Comparison of ENCODE assay signal across 30 mouse cellular contexts in the genomic region with DNA sequence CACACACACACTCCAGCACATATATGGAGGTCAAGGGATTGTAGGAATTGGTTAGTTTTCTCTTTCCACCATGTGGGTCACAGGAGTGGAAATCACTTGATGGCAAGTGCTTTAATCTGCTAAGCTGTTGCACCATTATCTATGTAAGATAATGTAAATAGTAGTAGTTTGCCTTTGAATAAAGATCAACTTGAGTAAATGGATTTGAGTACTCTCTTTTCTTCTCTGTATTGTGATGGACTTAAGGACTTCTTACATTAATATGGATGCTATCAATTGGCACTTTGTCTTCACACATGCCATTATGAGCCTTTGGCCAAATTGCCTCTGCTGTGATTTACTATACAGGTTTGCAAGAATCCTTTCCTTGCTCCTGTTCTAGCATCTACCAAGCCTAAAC. TPM values are rescaled to one million over a fixed set of nuclear protein-coding genes. Genes with fewer than 3 reads are reported as not detected.
"Had no signal": no experiment of that assay in that cellular context is flagged by ENCODE, and none has a peak within 500 bp of the region (broad histone marks: within the 10 kb centered on the region; RNA-seq: fewer than 3 reads in every experiment).

No protein-coding gene starts in this region.

- DNase-seq: left cerebral cortex, postnatal 4 days; liver; liver, embryonic 13.5 days; liver, postnatal 0 days; lung, adult 18-20 months; lung, adult 2 months; lung, embryonic 14.5 days; lung, postnatal 14 days; lung, postnatal 36 days; lung, postnatal 4 days; midbrain, embryonic 14.5 days had no signal

- H3K4me3 ChIP-seq: limb, embryonic 10.5 days; limb, embryonic 12.5 days; limb, embryonic 13.5 days; limb, embryonic 15.5 days; liver, embryonic 12.5 days; liver, embryonic 13.5 days; liver, embryonic 15.5 days; lung, embryonic 15.5 days; megakaryocyte, embryonic 14.5 days; midbrain, embryonic 10.5 days; midbrain, embryonic 12.5 days; midbrain, embryonic 13.5 days; midbrain, embryonic 15.5 days; myocyte had no signal

- H3K9ac ChIP-seq: limb, embryonic 12.5 days; limb, embryonic 13.5 days; limb, embryonic 15.5 days; liver, embryonic 12.5 days; liver, embryonic 13.5 days; liver, embryonic 14.5 days; liver, embryonic 15.5 days; liver, postnatal 0 days; lung, embryonic 14.5 days; lung, embryonic 15.5 days; midbrain, embryonic 12.5 days; midbrain, embryonic 13.5 days; midbrain, embryonic 15.5 days had no signal

- H3K27ac ChIP-seq: limb, embryonic 10.5 days; limb, embryonic 12.5 days; limb, embryonic 13.5 days; limb, embryonic 15.5 days; liver, embryonic 12.5 days; liver, embryonic 13.5 days; liver, embryonic 14.5 days; liver, embryonic 15.5 days; lung, embryonic 15.5 days; macrophage; midbrain, embryonic 10.5 days; midbrain, embryonic 12.5 days; midbrain, embryonic 13.5 days; midbrain, embryonic 15.5 days had no signal

- H3K36me3 ChIP-seq: limb, embryonic 10.5 days; limb, embryonic 12.5 days; limb, embryonic 13.5 days; limb, embryonic 15.5 days; liver, embryonic 12.5 days; liver, embryonic 13.5 days; liver, embryonic 15.5 days; lung, embryonic 15.5 days; midbrain, embryonic 10.5 days; midbrain, embryonic 12.5 days; midbrain, embryonic 13.5 days; midbrain, embryonic 15.5 days had no signal

- H3K9me3 ChIP-seq: limb, embryonic 10.5 days; limb, embryonic 13.5 days; limb, embryonic 15.5 days; liver, embryonic 12.5 days; liver, embryonic 13.5 days; liver, embryonic 15.5 days; lung, embryonic 15.5 days; midbrain, embryonic 12.5 days; midbrain, embryonic 13.5 days; midbrain, embryonic 15.5 days had no signal

- H3K4me1 ChIP-seq: limb, embryonic 10.5 days; limb, embryonic 12.5 days; limb, embryonic 13.5 days; limb, embryonic 15.5 days; liver, embryonic 12.5 days; liver, embryonic 13.5 days; liver, embryonic 15.5 days; lung, embryonic 15.5 days; megakaryocyte, embryonic 14.5 days; midbrain, embryonic 10.5 days; midbrain, embryonic 12.5 days; midbrain, embryonic 13.5 days; midbrain, embryonic 15.5 days had no signal

RNA-seq across cellular contexts. Expression of a gene that starts 31.1 kb away (rescaled TPM):
- total RNA-seq: megakaryocyte progenitor cell, adult 5-6 weeks; megakaryocyte, adult 5-6 weeks; megakaryocyte-erythroid progenitor cell, adult 5-6 weeks; monocyte, adult 5-6 weeks had no signal
